Mouse (Mus musculus): ENCODE data around the gene Kif20b. TPM values are rescaled to one million over a fixed set of nuclear protein-coding genes. Genes with fewer than 3 reads are reported as not detected.

Kif20b gene
- polyA plus RNA-seq (2014; fragmentation: Illumina TruSeq; extraction: RNeasy Lipid Tissue Mini Kit (QIAGEN cat#74804); ENCODE audit: low read depth, low replicate concordance): 11.7 TPM

GRCm38 (mm10) chr19:34921652-34922602 is at the start of gene Kif20b:
TSS of gene Kif20b (plus strand) at chr19:34922361.

GRCm38 (mm10) chr19:34878603-34879541 is 43.3 kb upstream of the Kif20b start, which contains the start of gene Pank1:
TSS of gene Pank1 (minus strand) at chr19:34879455.

Other genes starting within 250 kb of the Kif20b start
- gene Slc16a12, start 175.1 kb upstream of the Kif20b start, polyA plus RNA-seq (2014; fragmentation: Illumina TruSeq; extraction: RNeasy Lipid Tissue Mini Kit (QIAGEN cat#74804); ENCODE audit: low read depth, low replicate concordance): 1.0 TPM
- 133 TPM for gene Pank1, start 42.9 kb upstream of the Kif20b start, polyA plus RNA-seq (2014; fragmentation: Illumina TruSeq; extraction: RNeasy Lipid Tissue Mini Kit (QIAGEN cat#74804); ENCODE audit: low read depth, low replicate concordance)

Data from adrenal gland, adult 10 weeks (tissue).